Mouse (Mus musculus) heart, adult 10 weeks (tissue): ENCODE measurements around the gene Dmbx1. TPM values are rescaled to one million over a fixed set of nuclear protein-coding genes. Genes with fewer than 3 reads are reported as not detected.

Experiments
- polyA plus RNA-seq: library from polyadenylated mRNA; stranded (reverse); fragments of 350-450 nt; fragmentation: Illumina TruSeq; extraction: RNeasy Lipid Tissue Mini Kit (QIAGEN cat#74804); gene quantifications from one replicate; pipeline ENCODE4 v1.2.3, GENCODE M21; 2014; ENCODE audit warnings: low read depth, low replicate concordance

The Dmbx1 gene
- polyA plus RNA-seq: not detected

GRCm38 (mm10) chr4:115939295-115940102, at the start of gene Dmbx1:
Dmbx1 (minus strand) TSS chr4:115939926.

GRCm38 (mm10) chr4:115890553-115890952, 49.2 kb downstream of the Dmbx1 start, which contains the start of gene 6430628N08Rik:
6430628N08Rik (plus strand) TSS chr4:115890665.

GRCm38 (mm10) chr4:115884022-115884421, 55.7 kb downstream of the Dmbx1 start, which contains the start of gene Kncn:
Kncn (plus strand) TSS chr4:115884400.

Other genes with a start within 250 kb of the Dmbx1 start
- gene Efcab14, start 202.2 kb downstream of the Dmbx1 start, polyA plus RNA-seq: 30.4 TPM
- 1.7 TPM for gene Tex38, start 158.9 kb downstream of the Dmbx1 start, polyA plus RNA-seq
- gene Atpaf1, start 155.1 kb downstream of the Dmbx1 start, polyA plus RNA-seq: 107 TPM
- gene Mob3c, start 111.8 kb downstream of the Dmbx1 start, polyA plus RNA-seq: 5.1 TPM
- 28.9 TPM for gene Mknk1, start 100.7 kb downstream of the Dmbx1 start, polyA plus RNA-seq
- gene Kncn, start 55.5 kb downstream of the Dmbx1 start, polyA plus RNA-seq: not detected
- gene 6430628N08Rik, start 49.3 kb downstream of the Dmbx1 start, polyA plus RNA-seq: not detected
- 0.21 TPM for gene Faah, start 78.0 kb upstream of the Dmbx1 start, polyA plus RNA-seq
- gene Nsun4, start 114.0 kb upstream of the Dmbx1 start, polyA plus RNA-seq: 35.2 TPM
- 3,046 TPM for gene Uqcrh, start 135.1 kb upstream of the Dmbx1 start, polyA plus RNA-seq
- 20.1 TPM for gene Lrrc41, start 135.3 kb upstream of the Dmbx1 start, polyA plus RNA-seq
- 0.10 TPM for gene Rad54l, start 183.8 kb upstream of the Dmbx1 start, polyA plus RNA-seq
- 54.1 TPM for gene Pomgnt1, start 183.9 kb upstream of the Dmbx1 start, polyA plus RNA-seq
- 1.9 TPM for gene Lurap1, start 211.4 kb upstream of the Dmbx1 start, polyA plus RNA-seq
- gene Tspan1, start 227.7 kb upstream of the Dmbx1 start, polyA plus RNA-seq: not detected
- gene 1700042G07Rik, start 233.4 kb upstream of the Dmbx1 start, polyA plus RNA-seq: not detected
- not detected for gene Gm49337, start 233.5 kb upstream of the Dmbx1 start, polyA plus RNA-seq